In genomic region chr12:16133253-16133652, GRCm38 (mm10) we compare ENCODE assay signal across 14 mouse cellular contexts.
A peak's percentile ranks its signal among the peaks of the same experiment; 100 is the strongest.
DNase-seq lines count a peak whose midpoint lies in the region; ATAC-seq and TF ChIP-seq lines count a peak whose summit lies in the region.
"Had no signal": no experiment of that assay in that cellular context is flagged by ENCODE, and none has a peak within 500 bp of the region (broad histone marks: within the 10 kb centered on the region; RNA-seq: fewer than 3 reads in every experiment).

No protein-coding gene starts in this region.

- H3K4me1 ChIP-seq in kidney, embryonic 14.5 days (ENCODE audit: control insufficient read depth, insufficient read depth, low read length) = no peaks in the 10 kb centered on the region
- H3K4me1 ChIP-seq in forebrain, embryonic 12.5 days = peaks cover 4% of the 10 kb centered on the region; the same call in 1 of the 2 replicates
- H3K4me1 ChIP-seq: forebrain, embryonic 13.5 days; limb, embryonic 13.5 days; neural tube, embryonic 13.5 days had no signal

- H3K9me3 ChIP-seq in kidney, embryonic 14.5 days (ENCODE audit: control insufficient read depth, low read length) = no peaks in the 10 kb centered on the region
- no peaks in the 10 kb centered on the region for H3K9me3 ChIP-seq in forebrain, embryonic 12.5 days
- H3K9me3 ChIP-seq: embryonic facial prominence, embryonic 10.5 days; forebrain, embryonic 13.5 days; limb, embryonic 13.5 days; neural tube, embryonic 13.5 days had no signal

- no peak overlapping the region for H3K27ac ChIP-seq in kidney, embryonic 14.5 days (ENCODE audit: low read depth, low read length)
- no peak overlapping the region for H3K27ac ChIP-seq in layer of hippocampus, adult 2 months
- H3K27ac ChIP-seq in forebrain, embryonic 12.5 days = no peak overlapping the region
- H3K27ac ChIP-seq: embryonic facial prominence, embryonic 10.5 days; forebrain, embryonic 13.5 days; hindbrain, embryonic 14.5 days; limb, embryonic 13.5 days; neural tube, embryonic 13.5 days had no signal

- no peak overlapping the region for H3K9ac ChIP-seq in kidney, embryonic 14.5 days (ENCODE audit: low read depth, low read length)
- H3K9ac ChIP-seq in forebrain, embryonic 12.5 days = no peak overlapping the region
- H3K9ac ChIP-seq: forebrain, embryonic 13.5 days; hindbrain, embryonic 14.5 days; limb, embryonic 13.5 days; neural tube, embryonic 13.5 days had no signal

- TF ChIP-seq CTCF in layer of hippocampus, adult 2 months (conservative IDR thresholded peaks at IDR 0.05) = no peak

- 74% methylated on average over 3 of the region's 3 CpGs for WGBS in kidney, embryonic 14.5 days
- 90% methylated on average over 3 of the region's 3 CpGs for WGBS in forebrain, embryonic 12.5 days

- H3K36me3 ChIP-seq in kidney, embryonic 14.5 days (ENCODE audit: control insufficient read depth, insufficient read depth, low read length) = no peaks in the 10 kb centered on the region
- no peaks in the 10 kb centered on the region for H3K36me3 ChIP-seq in forebrain, embryonic 12.5 days (replicated peaks)
- H3K36me3 ChIP-seq: embryonic facial prominence, embryonic 10.5 days; limb, embryonic 13.5 days; neural tube, embryonic 13.5 days had no signal

- H3K4me2 ChIP-seq in kidney, embryonic 14.5 days (replicated peaks; ENCODE audit: low read depth, low read length) = no peak overlapping the region
- no peak overlapping the region for H3K4me2 ChIP-seq in forebrain, embryonic 12.5 days
- H3K4me2 ChIP-seq: forebrain, embryonic 13.5 days; hindbrain, embryonic 14.5 days; limb, embryonic 13.5 days; neural tube, embryonic 13.5 days had no signal

- no peak for ATAC-seq in kidney, embryonic 14.5 days (ENCODE audit: low FRiP score, low TSS enrichment)
- peak; percentile 95 for ATAC-seq in activated CD4-positive, CD25-positive, alpha-beta regulatory T cell, adult 4 months
- 0 out of 2 replicates have a peak, but pooled peaks have one; percentile 8 for ATAC-seq in megakaryocyte-erythroid progenitor cell, adult 5-6 weeks (replicated peaks; ENCODE audit: low FRiP score, low TSS enrichment, poor library complexity, severe bottlenecking)
- no peak for ATAC-seq in erythroid progenitor cell, adult 5-6 weeks (replicated peaks; ENCODE audit: low FRiP score, poor library complexity, severe bottlenecking)
- ATAC-seq in forebrain, embryonic 12.5 days (ENCODE audit: low FRiP score) = no peak
- ATAC-seq: forebrain, embryonic 13.5 days had no signal

- no peak overlapping the region for H3K4me3 ChIP-seq in kidney, embryonic 14.5 days (ENCODE audit: low read length)
- no peak overlapping the region for H3K4me3 ChIP-seq in layer of hippocampus, adult 2 months
- no peak overlapping the region for H3K4me3 ChIP-seq in forebrain, embryonic 12.5 days (replicated peaks)
- H3K4me3 ChIP-seq: embryonic facial prominence, embryonic 10.5 days; forebrain, embryonic 13.5 days; limb, embryonic 13.5 days; neural tube, embryonic 13.5 days had no signal

- peak; percentile 12 for DNase-seq in kidney, adult 11 months
- DNase-seq in thymus, postnatal 10 days (ENCODE audit: low spot score in 2 of 2) = peak; percentile 40 to 45
- DNase-seq in layer of hippocampus, adult 2 months (ENCODE audit: low spot score in 2 of 2) = no peak
- DNase-seq: right cerebral cortex, postnatal 4 days had no signal

- no peaks in the 10 kb centered on the region for H3K27me3 ChIP-seq in kidney, embryonic 14.5 days (ENCODE audit: control insufficient read depth, insufficient read depth, low read length)
- H3K27me3 ChIP-seq in forebrain, embryonic 12.5 days = no peaks in the 10 kb centered on the region
- H3K27me3 ChIP-seq: forebrain, embryonic 13.5 days; limb, embryonic 13.5 days; neural tube, embryonic 13.5 days had no signal

Comparison
In these comparisons a context has a peak if more than half of its experiments do, and no peak if none do; other contexts are left out.
1. DNase-seq: peak in kidney, adult 11 months (single experiment) and thymus, postnatal 10 days (2 of 2); none in layer of hippocampus, adult 2 months (0 of 2).
2. ATAC-seq: peak in activated CD4-positive, CD25-positive, alpha-beta regulatory T cell, adult 4 months (single experiment) and megakaryocyte-erythroid progenitor cell, adult 5-6 weeks (single experiment); none in kidney, embryonic 14.5 days (single experiment), erythroid progenitor cell, adult 5-6 weeks (single experiment) and forebrain, embryonic 12.5 days (single experiment).